Mouse (Mus musculus) cerebellum, adult 11 months (tissue): ENCODE measurements around the gene Sycp1.

Experiments used
- DNase-seq: peaks from one replicate; pipeline ENCODE4 v3.0.0; 2022

Gene Sycp1

GRCm38 (mm10) chr3:102935451-102936354 is at the start of gene Sycp1:
Gene Sycp1, minus strand, starts transcription at chr3:102936100.
- DNase-seq = no peak

- no peak for DNase-seq
These were observed 44.4 kb upstream of the Sycp1 start for GRCm38 (mm10) chr3:102980349-102980736.

GRCm38 (mm10) chr3:102979550-102980348 is 43.8 kb upstream of the Sycp1 start:
- DNase-seq = no peak

GRCm38 (mm10) chr3:102976906-102977305 is 41.0 kb upstream of the Sycp1 start:
- no peak for DNase-seq

GRCm38 (mm10) chr3:102970508-102970907 is 34.6 kb upstream of the Sycp1 start:
- no peak for DNase-seq

GRCm38 (mm10) chr3:102970067-102970466 is 34.2 kb upstream of the Sycp1 start:
- no peak for DNase-seq

GRCm38 (mm10) chr3:102964033-102964432 is 28.1 kb upstream of the Sycp1 start, which contains the start of gene Nr1h5:
Gene Nr1h5, minus strand, starts transcription at chr3:102964133.
- DNase-seq = no peak

GRCm38 (mm10) chr3:102955596-102955995 is 19.7 kb upstream of the Sycp1 start:
- DNase-seq = no peak

- no peak for DNase-seq
These were observed 19.2 kb upstream of the Sycp1 start for GRCm38 (mm10) chr3:102955143-102955542.

- no peak for DNase-seq
These were observed 18.6 kb upstream of the Sycp1 start for GRCm38 (mm10) chr3:102954476-102954875.

- no peak for DNase-seq
These were observed 11.0 kb upstream of the Sycp1 start for GRCm38 (mm10) chr3:102946861-102947260.

GRCm38 (mm10) chr3:102946312-102946711 is 10.4 kb upstream of the Sycp1 start:
- DNase-seq = no peak

GRCm38 (mm10) chr3:102938100-102938499 is 2.2 kb upstream of the Sycp1 start:
- DNase-seq = no peak

GRCm38 (mm10) chr3:102899136-102899535 is 36.8 kb downstream of the Sycp1 start:
- no peak for DNase-seq

- DNase-seq = no peak
These were observed 55.4 kb downstream of the Sycp1 start for GRCm38 (mm10) chr3:102880529-102880928.

GRCm38 (mm10) chr3:102848661-102849060 is 87.2 kb downstream of the Sycp1 start:
- DNase-seq = no peak

GRCm38 (mm10) chr3:102842386-102842785 is 93.5 kb downstream of the Sycp1 start:
- DNase-seq = no peak

GRCm38 (mm10) chr3:102803937-102804336 is 132.0 kb downstream of the Sycp1 start:
- peak; percentile 63 for DNase-seq

- DNase-seq = no peak
These were observed 148.5 kb downstream of the Sycp1 start for GRCm38 (mm10) chr3:102787369-102787768.

- no peak for DNase-seq
These were observed 153.3 kb downstream of the Sycp1 start, which contains the start of gene Tshb for GRCm38 (mm10) chr3:102782618-102783017. Gene Tshb, minus strand, starts transcription at chr3:102782718.

- peak; percentile 44 for DNase-seq
These were observed 162.9 kb downstream of the Sycp1 start for GRCm38 (mm10) chr3:102773018-102773417.
